Mouse (Mus musculus): Measurements from ENCODE around the gene Olfr62. TPM values are rescaled to one million over a fixed set of nuclear protein-coding genes. Genes with fewer than 3 reads are reported as not detected.

The Olfr62 gene
- not detected for polyA plus RNA-seq (2014; fragmentation: Illumina TruSeq; extraction: RNeasy Lipid Tissue Mini Kit (QIAGEN cat#74804); ENCODE audit: low read depth, low replicate concordance)

DNA sequence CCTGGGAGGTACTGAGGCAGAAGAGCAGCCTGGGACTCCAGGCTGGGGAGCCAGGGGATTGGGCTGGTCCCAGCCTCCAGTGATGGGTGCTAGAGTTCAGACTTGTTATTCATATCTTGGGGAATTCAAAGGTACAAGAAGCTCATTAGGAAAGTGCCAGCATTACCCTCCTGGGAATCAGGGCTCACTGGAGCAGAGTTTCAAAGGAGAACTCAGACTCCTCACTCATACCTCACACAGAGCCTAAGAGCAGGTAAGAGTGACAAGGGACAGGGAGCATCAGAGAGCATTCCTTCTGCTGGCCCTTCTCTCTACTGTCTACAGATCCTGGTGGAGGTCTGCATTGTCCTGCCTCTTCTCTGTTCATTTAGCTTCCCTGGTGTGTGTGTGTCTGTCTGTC is at the start of gene Olfr62:
Olfr62 (plus strand) TSS at position 301 of the 400 bp plus-strand sequence.

GRCm38 (mm10) chr4:118620279-118620966 is 38.3 kb upstream of the Olfr62 start, which contains the start of the genes Cfap57 and Ebna1bp2:
Gene Cfap57, minus strand, starts transcription at chr4:118620777.
Gene Ebna1bp2, plus strand, starts transcription at chr4:118620799.

GRCm38 (mm10) chr4:118692412-118692973 is 33.7 kb downstream of the Olfr62 start, which contains the start of gene Olfr1342:
Gene Olfr1342, minus strand, starts transcription at chr4:118692756.

GRCm38 (mm10) chr4:118703223-118703622 is 44.5 kb downstream of the Olfr62 start, which contains the start of gene Olfr1341:
Gene Olfr1341, plus strand, starts transcription at chr4:118703523.

Other genes with a start within 250 kb of the Olfr62 start
- gene Szt2, start 249.7 kb upstream of the Olfr62 start, polyA plus RNA-seq (2014; fragmentation: Illumina TruSeq; extraction: RNeasy Lipid Tissue Mini Kit (QIAGEN cat#74804); ENCODE audit: low read depth, low replicate concordance): 0.52 TPM
- gene Med8, start 249.6 kb upstream of the Olfr62 start, polyA plus RNA-seq (2014; fragmentation: Illumina TruSeq; extraction: RNeasy Lipid Tissue Mini Kit (QIAGEN cat#74804); ENCODE audit: low read depth, low replicate concordance): 35.1 TPM
- 41.9 TPM for gene Elovl1, start 230.9 kb upstream of the Olfr62 start, polyA plus RNA-seq (2014; fragmentation: Illumina TruSeq; extraction: RNeasy Lipid Tissue Mini Kit (QIAGEN cat#74804); ENCODE audit: low read depth, low replicate concordance)
- 2.4 TPM for gene Cdc20, start 221.6 kb upstream of the Olfr62 start, polyA plus RNA-seq (2014; fragmentation: Illumina TruSeq; extraction: RNeasy Lipid Tissue Mini Kit (QIAGEN cat#74804); ENCODE audit: low read depth, low replicate concordance)
- gene Mpl, start 201.4 kb upstream of the Olfr62 start, polyA plus RNA-seq (2014; fragmentation: Illumina TruSeq; extraction: RNeasy Lipid Tissue Mini Kit (QIAGEN cat#74804); ENCODE audit: low read depth, low replicate concordance): not detected
- gene Tie1, start 168.9 kb upstream of the Olfr62 start, polyA plus RNA-seq (2014; fragmentation: Illumina TruSeq; extraction: RNeasy Lipid Tissue Mini Kit (QIAGEN cat#74804); ENCODE audit: low read depth, low replicate concordance): 3.1 TPM
- gene 2610528J11Rik, start 132.0 kb upstream of the Olfr62 start, polyA plus RNA-seq (2014; fragmentation: Illumina TruSeq; extraction: RNeasy Lipid Tissue Mini Kit (QIAGEN cat#74804); ENCODE audit: low read depth, low replicate concordance): not detected
- not detected for gene Tmem125, start 114.9 kb upstream of the Olfr62 start, polyA plus RNA-seq (2014; fragmentation: Illumina TruSeq; extraction: RNeasy Lipid Tissue Mini Kit (QIAGEN cat#74804); ENCODE audit: low read depth, low replicate concordance)
- not detected for gene Cfap57, start 38.2 kb upstream of the Olfr62 start, polyA plus RNA-seq (2014; fragmentation: Illumina TruSeq; extraction: RNeasy Lipid Tissue Mini Kit (QIAGEN cat#74804); ENCODE audit: low read depth, low replicate concordance)
- gene Ebna1bp2, start 38.2 kb upstream of the Olfr62 start, polyA plus RNA-seq (2014; fragmentation: Illumina TruSeq; extraction: RNeasy Lipid Tissue Mini Kit (QIAGEN cat#74804); ENCODE audit: low read depth, low replicate concordance): 22.7 TPM
- not detected for gene Olfr1342, start 33.8 kb downstream of the Olfr62 start, polyA plus RNA-seq (2014; fragmentation: Illumina TruSeq; extraction: RNeasy Lipid Tissue Mini Kit (QIAGEN cat#74804); ENCODE audit: low read depth, low replicate concordance)
- not detected for gene Olfr1341, start 44.6 kb downstream of the Olfr62 start, polyA plus RNA-seq (2014; fragmentation: Illumina TruSeq; extraction: RNeasy Lipid Tissue Mini Kit (QIAGEN cat#74804); ENCODE audit: low read depth, low replicate concordance)
- gene Olfr1340, start 61.2 kb downstream of the Olfr62 start, polyA plus RNA-seq (2014; fragmentation: Illumina TruSeq; extraction: RNeasy Lipid Tissue Mini Kit (QIAGEN cat#74804); ENCODE audit: low read depth, low replicate concordance): not detected
- gene Olfr1339, start 73.2 kb downstream of the Olfr62 start, polyA plus RNA-seq (2014; fragmentation: Illumina TruSeq; extraction: RNeasy Lipid Tissue Mini Kit (QIAGEN cat#74804); ENCODE audit: low read depth, low replicate concordance): not detected
- gene Olfr1338, start 99.8 kb downstream of the Olfr62 start, polyA plus RNA-seq (2014; fragmentation: Illumina TruSeq; extraction: RNeasy Lipid Tissue Mini Kit (QIAGEN cat#74804); ENCODE audit: low read depth, low replicate concordance): not detected
- not detected for gene Olfr1337, start 123.6 kb downstream of the Olfr62 start, polyA plus RNA-seq (2014; fragmentation: Illumina TruSeq; extraction: RNeasy Lipid Tissue Mini Kit (QIAGEN cat#74804); ENCODE audit: low read depth, low replicate concordance)
- gene Olfr1335, start 151.0 kb downstream of the Olfr62 start, polyA plus RNA-seq (2014; fragmentation: Illumina TruSeq; extraction: RNeasy Lipid Tissue Mini Kit (QIAGEN cat#74804); ENCODE audit: low read depth, low replicate concordance): not detected
- gene Olfr1333, start 177.3 kb downstream of the Olfr62 start, polyA plus RNA-seq (2014; fragmentation: Illumina TruSeq; extraction: RNeasy Lipid Tissue Mini Kit (QIAGEN cat#74804); ENCODE audit: low read depth, low replicate concordance): not detected
- not detected for gene Olfr1331, start 205.7 kb downstream of the Olfr62 start, polyA plus RNA-seq (2014; fragmentation: Illumina TruSeq; extraction: RNeasy Lipid Tissue Mini Kit (QIAGEN cat#74804); ENCODE audit: low read depth, low replicate concordance)
- not detected for gene Olfr1330, start 229.6 kb downstream of the Olfr62 start, polyA plus RNA-seq (2014; fragmentation: Illumina TruSeq; extraction: RNeasy Lipid Tissue Mini Kit (QIAGEN cat#74804); ENCODE audit: low read depth, low replicate concordance)

Data from adrenal gland, adult 10 weeks (tissue).